Mouse (Mus musculus) T-helper 2 cell (primary cell): ENCODE measurements around the gene Kif1b.
"Not testable (repeated sequence)": the region's sequence is repeated elsewhere in the genome, so short reads cannot be mapped to it uniquely, and the experiment has no call there.

Source experiments
- in situ Hi-C: fragments of 300-600 bp; cut with MboI, MseI; formaldehyde crosslinking; loops from one replicate; pipeline ENCODE4 v1.15.1; 2025; ENCODE audit warnings: high pct_unique_total_duplicates

Gene Kif1b

GRCm38 (mm10) chr4:149270541-149270940, 37.0 kb downstream of the Kif1b start:
- in situ Hi-C loops: no loop called here

- in situ Hi-C loops: no loop called here
These were observed 38.5 kb downstream of the Kif1b start for GRCm38 (mm10) chr4:149269026-149269425.

- in situ Hi-C loops: no loop called here
These were observed 42.6 kb downstream of the Kif1b start for GRCm38 (mm10) chr4:149264895-149265294.

- in situ Hi-C loops: no loop called here
These were observed 44.3 kb downstream of the Kif1b start for GRCm38 (mm10) chr4:149263218-149263617.

GRCm38 (mm10) chr4:149261466-149261865, 46.0 kb downstream of the Kif1b start:
- in situ Hi-C loops: no loop called here

GRCm38 (mm10) chr4:149260911-149261310, 46.6 kb downstream of the Kif1b start:
- in situ Hi-C loops: no loop called here

- in situ Hi-C loops: no loop called here
These were observed 48.0 kb downstream of the Kif1b start for GRCm38 (mm10) chr4:149259391-149260094.

GRCm38 (mm10) chr4:149258926-149259325, 48.6 kb downstream of the Kif1b start:
- in situ Hi-C loops: no loop called here

GRCm38 (mm10) chr4:149256511-149257300, 50.8 kb downstream of the Kif1b start:
- in situ Hi-C loops: no loop called here

- in situ Hi-C loops: no loop called here
These were observed 51.9 kb downstream of the Kif1b start for GRCm38 (mm10) chr4:149255277-149256270.

GRCm38 (mm10) chr4:149254827-149255226, 52.7 kb downstream of the Kif1b start:
- in situ Hi-C loops: no loop called here

GRCm38 (mm10) chr4:149249311-149249710, 58.2 kb downstream of the Kif1b start:
- in situ Hi-C loops: no loop called here

- in situ Hi-C loops: no loop called here
These were observed 59.7 kb downstream of the Kif1b start for GRCm38 (mm10) chr4:149247772-149248171.

GRCm38 (mm10) chr4:149247156-149247633, 60.3 kb downstream of the Kif1b start:
- in situ Hi-C loops: no loop called here

- in situ Hi-C loops: no loop called here
These were observed 60.8 kb downstream of the Kif1b start for GRCm38 (mm10) chr4:149246578-149247155.

- in situ Hi-C loops: no loop called here
These were observed 70.5 kb downstream of the Kif1b start for GRCm38 (mm10) chr4:149237011-149237410.

- in situ Hi-C loops: no loop called here
These were observed 73.6 kb downstream of the Kif1b start for GRCm38 (mm10) chr4:149233938-149234337.

- in situ Hi-C loops: not testable (repeated sequence)
These were observed 78.8 kb downstream of the Kif1b start for GRCm38 (mm10) chr4:149228682-149229081.

- in situ Hi-C loops: no loop called here
These were observed 79.2 kb downstream of the Kif1b start for GRCm38 (mm10) chr4:149228256-149228655.

- in situ Hi-C loops: no loop called here
These were observed 81.2 kb downstream of the Kif1b start for GRCm38 (mm10) chr4:149226311-149226710.

GRCm38 (mm10) chr4:149223453-149223852, 84.0 kb downstream of the Kif1b start:
- in situ Hi-C loops: no loop called here
